Mouse (Mus musculus) left cerebral cortex, postnatal 4 days (tissue): ENCODE data around the gene Dcx. TPM values are rescaled to one million over a fixed set of nuclear protein-coding genes. Genes with fewer than 3 reads are reported as not detected.

Source experiments
- DNase-seq: peaks from one replicate; pipeline ENCODE4 v3.0.0-alpha.2; 2022
- intact Hi-C: fragments of 180-260 bp; cut with DNase I; formaldehyde crosslinking; loops from one replicate; pipeline ENCODE4 v1.15.1; 2025
- total RNA-seq, 2 experiments: library from RNA; stranded (reverse); gene quantifications; 2 replicates each; pipeline ENCODE4 v1.2.3; 2021

Dcx gene
- total RNA-seq, result 100 to 1,000 TPM; 675 to 739 TPM

- intact Hi-C loops, result no loop called here
- peak; percentile 53 for DNase-seq
Observed at GRCm38 (mm10) chrX:143932958-143933357, at the start of gene Dcx. TSS of gene Dcx (minus strand) at chrX:143933311.

- intact Hi-C loops, result no loop called here
- DNase-seq, result peak; percentile 51
Observed at GRCm38 (mm10) chrX:143966249-143966648, 33.1 kb upstream of the Dcx start.

- intact Hi-C loops, result no loop called here
- DNase-seq, result no peak
Observed at GRCm38 (mm10) chrX:143933671-143934070, 560 bp upstream of the Dcx start.

GRCm38 (mm10) chrX:143932530-143932929 lies 581 bp downstream of the Dcx start:
- DNase-seq, result no peak
- intact Hi-C loops, result no loop called here

GRCm38 (mm10) chrX:143931400-143932185 lies 1.5 kb downstream of the Dcx start:
- intact Hi-C loops, result no loop called here
- DNase-seq, result peak; percentile 39

- DNase-seq, result no peak
- intact Hi-C loops, result no loop called here
Observed at GRCm38 (mm10) chrX:143922070-143922469, 11.0 kb downstream of the Dcx start.

- no peak for DNase-seq
Observed at GRCm38 (mm10) chrX:143906699-143907471, 26.2 kb downstream of the Dcx start.

GRCm38 (mm10) chrX:143904689-143905088 lies 28.4 kb downstream of the Dcx start:
- intact Hi-C loops, result no loop called here
- no peak for DNase-seq

More at GRCm38 (mm10) chrX:143906699-143907471, 26.2 kb downstream of the Dcx start:
- intact Hi-C loops, result no loop called here

GRCm38 (mm10) chrX:143902300-143902699 lies 30.8 kb downstream of the Dcx start:
- intact Hi-C loops, result no loop called here

GRCm38 (mm10) chrX:143897363-143898285 lies 35.5 kb downstream of the Dcx start:
- peak; percentile 11 for DNase-seq
- intact Hi-C loops, result no loop called here

More at GRCm38 (mm10) chrX:143902300-143902699, 30.8 kb downstream of the Dcx start:
- peak; percentile 38 for DNase-seq

- intact Hi-C loops, result no loop called here
- no peak for DNase-seq
Observed at GRCm38 (mm10) chrX:143896936-143897335, 36.2 kb downstream of the Dcx start.

- no peak for DNase-seq
- intact Hi-C loops, result no loop called here
Observed at GRCm38 (mm10) chrX:143893180-143893579, 39.9 kb downstream of the Dcx start.

- no peak for DNase-seq
- intact Hi-C loops, result no loop called here
Observed at GRCm38 (mm10) chrX:143885765-143886164, 47.3 kb downstream of the Dcx start.

GRCm38 (mm10) chrX:143884953-143885352 lies 48.2 kb downstream of the Dcx start:
- peak; percentile 7 for DNase-seq
- intact Hi-C loops, result no loop called here

GRCm38 (mm10) chrX:143884299-143884698 lies 48.8 kb downstream of the Dcx start:
- intact Hi-C loops, result no loop called here
- peak; percentile 65 for DNase-seq

- DNase-seq, result peak; percentile 26
- intact Hi-C loops, result loop anchor here (2.0 kb wide), 1 partner anchor 19 kb away; no protein-coding TSS in a partner anchor
Observed at GRCm38 (mm10) chrX:143881806-143882468, 51.2 kb downstream of the Dcx start.

- DNase-seq, result no peak
- intact Hi-C loops, result no loop called here
Observed at GRCm38 (mm10) chrX:143879631-143880030, 53.5 kb downstream of the Dcx start.

GRCm38 (mm10) chrX:143867129-143867664 lies 65.9 kb downstream of the Dcx start:
- intact Hi-C loops, result no loop called here

GRCm38 (mm10) chrX:143851351-143851750 lies 81.8 kb downstream of the Dcx start:
- no peak for DNase-seq
- intact Hi-C loops, result no loop called here

More at GRCm38 (mm10) chrX:143867129-143867664, 65.9 kb downstream of the Dcx start:
- no peak for DNase-seq

GRCm38 (mm10) chrX:143849969-143850368 lies 83.1 kb downstream of the Dcx start:
- intact Hi-C loops, result no loop called here
- DNase-seq, result no peak
